Mouse (Mus musculus) layer of hippocampus, adult 11-12 months (tissue): ENCODE measurements around the gene Znhit1.

ENCODE experiments used
- DNase-seq: peaks from one replicate; pipeline ENCODE4 v3.0.0; 2022; ENCODE audit warnings: low spot score

The Znhit1 gene

DNA sequence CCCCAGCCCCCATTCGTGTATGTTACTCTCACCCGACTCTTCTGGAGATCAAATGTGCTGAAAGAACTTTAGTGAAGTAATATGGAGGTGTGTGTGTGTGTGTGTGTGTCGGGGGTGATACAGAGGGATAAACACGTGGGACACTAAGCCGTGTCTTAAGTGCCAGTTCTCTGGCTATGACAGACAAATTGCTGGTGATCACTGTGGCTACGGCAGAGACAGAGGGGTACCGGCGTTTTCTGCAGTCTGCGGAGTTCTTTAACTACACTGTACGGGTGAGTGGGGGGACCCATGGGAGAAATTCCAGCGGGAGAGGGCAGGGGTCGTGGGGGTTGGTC lies at the start of gene Znhit1:
TSS of gene Znhit1 (minus strand) at position 88 of the 338 bp plus-strand sequence.
- DNase-seq, result no peak

DNA sequence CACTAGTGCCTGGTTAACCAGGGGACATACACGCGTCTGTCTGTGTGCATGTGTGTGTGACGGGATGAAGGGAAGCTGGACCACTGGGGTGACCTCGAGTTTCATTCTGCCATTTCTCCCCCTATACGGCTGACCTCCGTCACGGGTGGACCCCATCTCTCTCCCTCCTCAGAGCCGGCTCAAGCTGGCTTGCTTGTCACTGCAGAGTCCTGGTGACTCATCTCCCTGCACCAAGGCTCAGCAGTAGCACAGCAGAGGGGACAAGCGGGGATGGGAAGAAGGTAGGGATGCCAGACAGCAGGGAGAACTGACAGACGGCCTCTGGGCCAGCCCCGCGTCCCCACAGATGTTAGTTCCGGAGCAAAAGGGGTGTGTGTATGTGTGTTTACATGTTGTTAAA lies 48.4 kb upstream of the Znhit1 start:
- no peak for DNase-seq

DNA sequence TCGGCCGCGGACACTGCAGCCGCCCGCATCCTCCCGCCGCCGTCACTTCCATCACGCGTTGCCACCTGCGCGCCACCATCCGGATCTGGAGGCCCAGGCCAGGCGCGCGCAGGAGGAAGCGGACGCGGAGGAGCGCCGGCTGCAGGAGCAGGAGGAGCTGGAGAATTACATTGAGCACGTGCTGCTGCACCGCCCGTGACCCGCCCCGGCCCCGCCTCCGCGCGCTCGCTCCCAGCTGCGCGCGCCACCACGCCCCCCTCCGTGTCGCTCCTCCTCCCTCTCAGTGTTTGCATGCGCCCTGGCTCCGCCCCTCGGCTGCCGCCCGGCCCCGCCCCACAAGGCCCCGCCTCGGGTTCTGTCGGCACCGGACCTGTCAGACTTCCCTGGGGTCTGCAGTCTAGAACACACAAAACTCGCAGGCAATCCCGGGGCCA lies 44.8 kb upstream of the Znhit1 start:
- peak; percentile 75 for DNase-seq

DNA sequence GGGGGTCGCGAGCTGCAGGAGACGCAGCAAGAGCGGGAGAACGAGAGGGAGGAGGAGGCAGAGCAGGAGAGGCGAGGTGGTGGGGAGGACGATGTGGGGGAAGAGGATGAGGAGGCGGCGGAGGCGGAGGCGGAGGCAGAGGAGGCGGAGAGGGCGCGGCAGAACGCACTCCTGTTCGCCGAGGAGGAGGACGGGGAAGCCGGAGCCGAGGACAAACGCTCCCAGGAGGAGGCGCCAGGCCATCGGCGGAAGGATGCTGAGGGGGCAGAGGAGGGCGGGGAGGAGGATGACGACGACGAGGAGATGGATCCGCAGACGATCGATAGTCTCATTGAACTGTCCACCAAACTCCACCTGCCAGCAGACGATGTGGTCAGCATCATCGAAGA lies 44.2 kb upstream of the Znhit1 start:
- peak; percentile 54 for DNase-seq

DNA sequence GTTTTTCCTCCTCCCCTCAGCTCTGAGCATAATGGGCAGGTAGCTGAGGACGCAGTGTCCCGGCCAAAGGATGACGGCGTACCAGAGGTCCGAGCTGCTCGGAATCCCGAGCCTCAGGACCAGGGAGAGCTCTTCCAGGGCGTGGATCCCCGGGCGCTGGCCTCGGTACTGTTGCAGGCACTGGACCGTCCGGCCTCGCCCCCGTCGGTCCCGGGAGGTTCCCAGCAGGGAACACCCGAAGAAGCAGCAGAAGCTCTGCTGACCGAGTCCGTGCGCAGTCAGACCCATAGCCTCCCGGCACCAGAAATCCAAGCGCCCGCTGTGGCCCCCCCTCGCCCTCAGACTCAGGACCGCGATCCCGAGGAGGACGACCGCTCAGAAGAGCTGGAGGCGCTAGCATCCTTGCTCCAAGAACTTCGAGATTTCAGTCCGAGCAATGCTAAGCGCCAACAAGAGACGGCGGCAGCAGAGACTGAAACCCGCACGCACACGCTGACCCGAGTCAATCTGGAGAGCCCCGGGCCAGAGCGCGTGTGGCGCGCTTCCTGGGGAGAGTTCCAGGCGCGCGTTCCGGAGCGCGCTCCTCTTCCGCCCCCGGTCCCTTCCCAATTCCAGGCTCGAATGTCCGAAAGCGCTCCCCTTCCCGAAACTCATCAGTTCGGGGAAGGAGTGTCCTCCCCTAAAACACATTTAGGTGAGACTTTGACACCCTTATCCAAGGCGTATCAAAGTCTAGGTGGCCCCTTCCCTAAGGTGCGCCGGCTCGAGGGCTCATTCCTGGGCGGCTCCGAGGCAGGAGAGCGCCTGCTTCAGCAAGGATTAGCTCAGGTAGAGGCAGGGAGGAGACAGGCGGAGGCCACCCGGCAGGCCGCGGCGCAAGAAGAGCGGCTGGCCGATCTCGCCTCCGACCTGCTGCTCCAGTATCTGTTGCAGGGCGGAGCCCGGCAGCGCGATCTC lies 43.5 kb upstream of the Znhit1 start:
- DNase-seq, result no peak

DNA sequence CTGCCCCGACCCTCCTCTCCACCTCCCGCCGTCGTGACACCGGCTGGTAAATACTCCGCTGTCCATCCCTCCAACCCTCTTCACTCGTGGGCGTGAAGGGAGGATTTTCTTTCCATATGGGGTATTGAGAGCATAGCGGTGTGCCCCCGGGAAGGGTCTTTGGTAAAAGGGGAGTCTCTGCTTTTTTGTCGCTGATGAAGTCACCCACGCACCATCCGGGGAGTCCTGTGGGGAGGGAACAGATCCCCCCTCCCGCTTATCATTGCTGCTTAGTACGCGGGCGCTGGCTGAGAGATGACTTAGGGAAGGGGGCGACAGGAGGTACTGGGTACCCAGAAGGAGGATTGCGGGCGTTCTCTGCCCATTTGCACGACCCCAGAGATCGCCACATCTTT lies 42.6 kb upstream of the Znhit1 start:
- DNase-seq, result peak; percentile 55

DNA sequence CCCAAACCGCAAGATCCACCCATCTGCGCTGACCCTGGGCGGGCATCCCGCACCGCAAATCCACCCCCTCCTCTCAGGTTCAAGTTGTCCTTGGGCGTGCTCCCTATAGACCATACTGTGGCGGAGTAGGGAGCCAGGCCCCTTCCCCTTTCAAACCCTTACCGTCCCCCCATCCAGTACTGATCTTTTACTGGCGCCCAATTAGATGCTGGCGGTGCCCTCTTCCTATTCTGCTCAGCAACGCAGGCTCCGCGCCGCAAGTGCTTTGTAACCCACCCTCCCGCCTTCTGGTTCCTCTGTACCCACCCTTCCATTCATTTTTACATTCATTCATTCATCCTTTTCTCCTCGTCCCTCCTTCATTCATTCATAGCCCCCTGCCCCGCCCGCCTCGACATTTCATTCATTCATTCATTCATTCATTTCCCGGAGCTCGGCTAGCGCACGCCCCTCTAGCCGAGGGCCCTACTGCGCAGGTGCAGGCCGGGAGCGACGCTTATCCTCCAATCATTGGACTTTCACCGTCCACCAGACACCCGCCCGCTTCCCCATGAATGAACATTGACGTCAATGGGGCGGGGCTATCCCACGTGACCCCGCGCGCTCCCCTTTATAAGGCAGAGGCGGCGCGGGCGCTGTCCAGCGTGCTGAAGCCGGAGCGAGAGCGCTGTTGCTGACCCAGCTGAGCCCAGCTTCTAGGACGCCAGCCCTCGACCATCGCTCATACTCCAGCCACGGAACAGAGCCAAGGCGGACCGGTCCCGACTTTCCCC lies 42.0 kb upstream of the Znhit1 start:
- DNase-seq, result peak; percentile 96

DNA sequence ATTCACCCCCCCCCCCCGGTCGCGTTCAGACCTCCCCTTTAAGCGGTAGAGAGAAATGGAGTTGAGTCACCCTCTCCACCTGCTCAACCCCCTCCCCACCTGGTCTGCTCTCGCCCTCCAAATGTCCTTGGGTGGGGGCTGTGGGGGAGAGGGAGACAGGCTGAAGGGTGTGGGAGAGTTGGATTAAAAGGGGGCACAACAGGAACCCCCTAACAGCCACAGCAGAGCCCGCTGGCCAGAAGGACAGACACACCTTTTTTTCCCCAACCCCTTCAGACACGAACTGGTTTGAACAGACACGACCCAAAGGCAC lies 41.4 kb upstream of the Znhit1 start:
- no peak for DNase-seq

DNA sequence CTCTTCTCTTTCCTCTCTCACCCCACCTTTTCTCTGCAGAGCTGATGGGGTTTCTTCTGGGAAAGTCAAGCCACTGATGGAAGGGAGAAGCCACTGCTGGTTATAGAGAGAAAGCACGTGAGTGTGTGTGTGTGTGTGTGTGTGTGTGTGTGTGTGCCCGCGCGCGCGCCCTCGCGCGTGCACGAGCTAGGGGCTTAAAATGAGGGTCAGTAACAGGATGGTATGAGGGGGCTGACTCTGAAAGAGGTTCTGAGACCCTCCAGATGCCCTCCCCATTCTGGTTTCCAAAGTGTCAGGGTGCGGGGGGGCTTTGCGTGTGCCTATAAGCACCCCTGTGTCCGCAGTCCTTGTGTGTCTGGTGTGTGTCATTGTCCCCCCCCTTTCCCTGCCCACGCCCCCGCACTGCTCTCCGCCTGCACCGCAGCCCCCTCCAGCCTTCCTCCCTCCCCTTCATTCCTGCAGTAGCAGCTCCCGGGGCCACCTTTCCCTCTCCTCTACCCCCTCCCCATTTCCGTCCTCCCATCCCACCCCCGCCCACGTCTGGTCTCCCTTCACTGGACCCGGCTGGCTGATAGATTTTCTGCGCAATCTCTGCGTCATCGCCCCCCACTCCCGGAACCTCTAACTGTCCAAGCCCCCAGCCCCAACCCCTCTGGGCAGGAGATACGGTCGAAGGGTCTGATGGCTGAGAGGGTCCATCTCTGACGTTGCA lies 40.9 kb upstream of the Znhit1 start:
- no peak for DNase-seq

DNA sequence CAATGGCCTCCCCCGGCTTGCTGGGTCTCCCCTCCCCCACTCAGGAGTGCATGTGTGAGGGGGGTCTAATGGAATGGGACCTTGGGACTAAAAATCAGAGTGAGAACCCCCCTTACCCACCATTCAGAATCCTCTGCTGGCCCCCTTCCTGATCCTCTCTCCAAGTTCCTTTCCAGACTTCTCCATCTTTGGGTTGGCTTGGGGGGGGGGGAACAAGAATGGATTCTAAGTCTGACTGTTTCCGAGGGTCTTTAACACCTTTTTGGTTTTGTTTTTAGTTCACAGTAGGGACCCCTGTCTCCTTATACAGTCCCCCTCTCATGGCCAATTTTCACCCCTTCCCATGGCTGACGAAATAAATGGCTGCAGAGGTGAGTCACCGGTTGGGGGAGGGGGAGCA lies 38.3 kb upstream of the Znhit1 start, which contains the start of gene Vgf:
TSS of gene Vgf (plus strand) at position 301 of the 400 bp plus-strand sequence.
- no peak for DNase-seq

DNA sequence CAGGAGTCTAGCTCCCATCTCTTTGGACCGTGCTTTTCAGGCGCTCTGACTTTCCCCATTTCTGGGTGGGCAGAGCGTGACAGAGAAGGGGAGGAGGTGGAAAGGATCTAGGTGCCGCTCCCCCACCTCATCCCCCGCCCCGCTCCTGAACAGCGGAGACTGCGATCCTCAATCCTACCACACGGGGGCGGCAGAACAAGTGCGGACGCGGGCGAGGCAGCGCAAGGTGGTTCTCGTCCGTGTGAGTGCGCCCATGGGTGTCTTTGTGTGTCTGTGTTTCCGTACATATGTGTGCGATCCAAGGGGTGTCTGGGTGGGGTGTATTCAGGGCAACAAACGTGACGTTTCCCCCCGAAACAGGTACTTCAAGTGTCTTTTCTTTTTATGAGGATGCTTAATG lies 37.3 kb upstream of the Znhit1 start:
- DNase-seq, result peak; percentile 73

DNA sequence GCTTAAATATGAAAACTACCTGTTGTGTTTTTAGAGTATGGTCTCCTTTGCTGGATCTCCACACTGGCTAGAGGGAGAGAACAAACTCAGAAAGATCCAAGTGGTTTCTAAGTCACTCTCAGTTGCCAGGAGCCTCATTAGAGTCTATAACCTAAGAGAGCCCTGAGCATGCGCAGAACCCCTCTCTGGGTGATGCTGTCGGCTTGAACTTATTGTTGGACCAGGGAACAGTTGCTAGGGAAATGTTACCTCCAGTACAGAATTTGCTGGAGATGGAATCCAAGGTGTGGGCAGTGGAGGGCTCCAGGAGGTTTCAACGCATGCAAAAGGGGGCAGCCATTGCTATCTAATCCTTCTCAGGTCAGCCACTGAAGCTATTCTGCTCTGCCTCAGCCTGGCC lies 36.5 kb upstream of the Znhit1 start:
- DNase-seq, result no peak

DNA sequence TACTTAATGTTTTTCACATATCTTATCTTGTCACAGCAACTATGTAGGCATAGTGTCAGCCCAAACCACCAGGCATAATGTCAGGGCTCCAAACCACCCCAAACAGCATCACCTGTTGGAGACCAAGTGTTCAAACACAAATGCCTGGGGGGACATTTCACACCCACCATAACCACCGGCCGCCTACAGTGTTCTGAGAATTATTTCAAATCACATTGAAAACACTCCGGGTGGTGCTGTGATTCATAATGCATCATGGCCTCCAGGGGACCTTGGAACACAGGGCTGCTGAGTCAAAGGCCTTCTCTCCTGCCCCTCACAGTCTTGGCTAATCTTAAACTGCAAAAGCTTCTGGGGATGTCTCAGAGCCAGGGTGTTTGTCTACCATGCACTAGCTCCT lies 28.1 kb upstream of the Znhit1 start:
- DNase-seq, result no peak

DNA sequence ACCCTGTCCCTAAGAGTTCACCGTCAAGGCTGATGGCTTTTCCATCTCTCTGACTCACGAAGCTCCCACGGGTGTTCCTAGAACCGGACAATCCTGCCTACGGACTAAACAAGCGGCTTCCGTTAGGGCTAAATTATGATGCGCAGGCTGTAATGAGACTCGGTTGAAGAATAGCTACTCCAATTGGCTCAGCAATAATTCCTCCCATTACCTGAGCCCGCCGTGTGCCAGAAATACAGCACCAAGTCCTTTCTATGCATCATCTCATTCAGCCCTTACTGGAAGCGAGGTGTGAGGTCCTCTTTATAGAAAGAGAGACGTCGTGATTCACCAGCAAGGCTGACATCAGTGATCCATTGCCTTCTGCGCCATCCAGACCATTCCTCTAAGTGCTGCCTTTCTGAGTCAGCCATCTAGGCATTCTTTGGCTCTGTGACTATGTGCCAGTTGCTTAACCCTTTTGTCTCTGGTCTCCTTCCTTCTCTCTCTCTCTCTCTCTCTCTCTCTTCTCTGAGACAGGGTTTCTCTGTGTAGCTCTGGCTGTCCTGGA lies 24.7 kb upstream of the Znhit1 start:
- DNase-seq, result no peak

DNA sequence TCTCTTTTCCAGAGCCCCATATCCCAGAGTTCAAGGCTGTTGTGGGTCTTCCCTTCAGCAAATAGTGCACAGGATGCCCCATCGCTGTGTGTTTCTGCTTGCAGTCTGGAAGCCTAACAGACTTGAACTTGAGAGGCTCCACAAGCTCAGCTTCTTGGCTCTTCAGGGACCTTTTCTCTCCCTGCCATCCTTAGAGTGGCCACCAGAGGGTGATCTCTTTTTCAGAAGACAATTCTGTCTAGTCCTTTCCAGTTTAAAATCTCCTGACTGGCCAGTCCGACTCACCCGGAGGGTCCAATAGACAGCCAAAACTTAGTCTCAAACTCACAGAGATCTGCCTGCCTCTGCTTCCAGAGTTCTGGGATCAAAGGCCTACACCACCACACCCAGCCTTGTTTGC lies 22.2 kb upstream of the Znhit1 start:
- DNase-seq, result peak; percentile 51

DNA sequence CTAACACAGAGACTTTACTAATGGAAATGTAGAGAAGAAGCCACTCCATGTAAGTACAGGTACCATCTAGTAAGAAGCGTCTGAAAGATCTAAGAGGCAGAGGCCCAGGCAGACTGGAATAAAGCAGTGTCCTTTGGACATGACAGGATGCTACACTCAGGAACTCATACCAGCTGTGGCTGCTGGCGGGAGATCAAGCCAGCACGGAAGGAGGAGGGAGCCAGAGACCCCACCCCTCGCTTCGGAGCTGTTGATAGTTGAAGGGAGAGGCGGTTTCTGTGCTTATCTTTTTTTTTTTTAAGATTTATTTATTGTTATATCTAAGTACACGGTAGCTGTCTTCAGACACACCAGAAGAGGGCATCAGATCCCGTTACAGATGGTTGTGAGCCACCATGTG lies 19.5 kb upstream of the Znhit1 start:
- DNase-seq, result no peak

DNA sequence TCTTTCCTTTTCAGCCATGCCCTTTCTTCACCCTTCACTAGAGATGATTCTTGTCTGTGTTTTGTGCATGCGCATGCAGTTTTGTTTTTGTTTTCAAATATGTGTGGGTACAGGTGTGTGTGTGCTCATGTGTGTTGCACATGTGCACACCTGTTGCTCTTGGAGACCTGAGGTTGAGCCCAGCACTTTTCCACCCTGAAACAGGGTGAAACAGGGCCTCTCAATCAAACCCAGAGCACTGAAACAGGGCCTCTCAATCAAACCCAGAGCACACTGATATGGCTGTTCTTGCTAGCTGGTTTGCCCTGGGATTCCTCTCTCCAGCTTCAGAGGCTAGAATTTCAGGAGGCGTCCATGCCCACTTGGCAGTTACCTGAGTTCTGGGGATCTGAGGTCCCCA lies 12.8 kb upstream of the Znhit1 start:
- no peak for DNase-seq

DNA sequence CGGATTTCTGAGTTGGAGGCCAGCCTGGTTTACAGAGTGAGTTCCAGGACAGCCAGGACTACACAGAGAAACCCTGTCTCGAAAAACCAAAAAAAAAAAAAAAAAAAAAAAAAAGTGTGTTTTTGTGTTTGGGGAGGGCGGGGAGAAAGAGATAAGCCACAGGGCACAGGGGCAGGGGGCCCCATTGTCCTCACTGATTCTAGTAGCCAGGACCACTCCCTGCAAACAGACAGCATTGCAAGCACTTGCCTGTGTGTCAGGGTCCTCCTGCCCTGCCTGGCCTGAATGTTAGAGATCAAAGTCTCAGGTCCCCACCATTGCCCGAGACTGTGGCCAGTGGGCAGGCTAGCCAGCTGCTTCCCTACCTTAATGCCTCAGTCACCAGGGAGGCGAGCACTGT lies 11.6 kb upstream of the Znhit1 start:
- no peak for DNase-seq

DNA sequence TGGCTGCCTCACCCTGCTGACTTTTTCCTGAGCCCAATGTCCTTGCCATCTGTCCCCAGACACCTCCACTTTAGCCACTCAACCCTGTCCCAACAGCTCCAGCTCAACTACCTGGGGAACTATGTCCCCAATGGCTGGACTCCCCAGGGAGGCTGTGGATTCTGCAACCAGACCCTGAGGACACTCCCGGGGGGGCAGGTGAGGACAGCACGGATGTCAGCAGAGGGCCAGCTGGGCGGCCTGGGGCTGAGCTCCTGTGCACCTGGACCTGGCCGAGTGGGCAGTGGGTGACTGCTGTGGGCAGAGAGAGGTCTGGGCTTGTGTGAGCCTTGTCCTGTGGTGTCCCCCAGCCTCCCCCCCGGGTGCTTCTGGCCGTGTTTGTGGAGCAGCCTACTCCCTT lies 2.0 kb upstream of the Znhit1 start:
- DNase-seq, result no peak

DNA sequence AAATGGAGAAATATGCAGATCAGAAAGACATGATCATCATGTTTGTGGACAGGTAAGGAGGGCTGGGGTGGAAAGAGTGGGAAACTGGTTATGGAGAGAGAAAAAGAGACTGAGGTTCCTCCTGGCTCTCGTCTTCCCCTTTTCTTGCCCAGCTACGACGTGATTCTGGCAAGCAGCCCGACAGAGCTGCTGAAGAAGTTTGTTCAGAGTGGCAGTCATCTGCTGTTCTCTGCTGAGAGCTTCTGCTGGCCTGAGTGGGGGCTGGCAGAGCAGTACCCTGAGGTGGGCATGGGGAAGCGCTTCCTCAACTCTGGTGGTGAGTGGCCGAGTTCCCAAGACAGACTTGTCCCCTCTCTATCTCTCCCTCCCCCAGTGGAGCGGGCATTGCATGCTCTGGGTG lies 599 bp upstream of the Znhit1 start:
- peak; percentile 61 for DNase-seq

DNA sequence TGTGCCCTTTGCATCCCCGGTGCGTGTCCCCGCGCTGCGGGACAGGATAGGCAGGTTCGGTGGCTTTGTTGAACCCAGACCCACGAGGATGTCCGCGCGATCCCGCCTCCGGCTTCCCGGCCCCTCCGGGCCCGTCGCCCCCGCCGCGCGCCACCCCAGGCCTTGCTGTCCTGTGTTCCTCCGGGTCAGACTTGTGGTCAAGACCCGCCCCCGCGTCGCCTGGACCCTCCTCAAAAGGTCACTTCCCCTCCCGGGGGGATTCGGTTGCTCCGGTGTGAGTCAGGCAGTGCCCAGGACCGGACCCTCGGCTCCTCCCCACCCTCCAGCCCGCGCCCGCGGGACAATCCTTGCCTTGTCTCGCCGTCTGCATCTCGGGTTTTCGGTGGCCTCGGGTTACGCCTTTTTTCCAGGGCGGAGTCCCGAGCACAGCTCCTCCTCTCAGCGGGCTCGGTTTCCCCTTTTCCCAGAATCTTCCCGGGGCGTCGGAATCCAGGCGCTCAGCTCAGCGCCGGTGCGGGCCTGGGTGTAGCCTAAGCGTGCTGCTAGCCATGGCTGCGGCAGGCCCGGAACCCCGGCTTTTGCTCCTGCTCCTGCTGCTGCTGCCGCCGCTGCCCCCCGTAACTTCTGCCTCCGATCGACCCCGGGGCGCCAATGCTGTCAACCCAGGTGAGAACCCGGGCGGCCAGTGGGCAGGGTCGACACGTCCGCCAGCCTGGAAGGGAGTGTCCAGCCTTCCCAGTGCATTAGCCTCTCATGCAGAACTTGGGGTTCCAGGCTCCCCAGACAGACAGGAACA lies 485 bp downstream of the Znhit1 start:
- DNase-seq, result peak; percentile 82

DNA sequence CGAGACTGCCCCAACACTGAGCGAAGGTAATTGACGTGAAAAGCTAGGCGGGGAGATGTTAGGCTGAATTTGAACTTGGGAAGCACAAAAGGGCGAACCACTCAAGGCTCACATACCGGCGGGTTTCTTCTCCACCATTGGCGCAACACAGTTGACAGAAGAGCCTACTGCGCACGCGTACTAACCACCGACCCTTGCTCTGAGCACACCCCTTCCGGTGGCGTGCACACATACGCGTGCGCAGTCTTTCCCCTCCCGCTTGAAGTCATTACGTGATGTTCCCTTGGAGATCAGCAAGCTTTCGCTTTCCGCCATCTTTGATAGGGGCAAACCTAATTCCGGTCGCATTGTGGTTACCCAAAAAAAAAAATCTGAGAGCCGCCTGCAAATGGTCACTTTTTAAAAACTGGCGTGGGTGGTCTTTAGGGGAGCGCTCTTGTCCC lies 1.1 kb downstream of the Znhit1 start, which contains the start of gene Plod3:
TSS of gene Plod3 (plus strand) at position 325 of the 443 bp plus-strand sequence.
- DNase-seq, result peak; percentile 98
